Mouse (Mus musculus) stomach, postnatal 0 days (tissue): Measurements from ENCODE around the gene 4932414N04Rik. TPM values are rescaled to one million over a fixed set of nuclear protein-coding genes. Genes with fewer than 3 reads are reported as not detected.

ENCODE experiments used
- ATAC-seq: fragments of 200-750 bp; cut with Nextera tagmentation; 2 replicates; pipeline ENCODE4 v1.8.0; 2017; ENCODE audit not compliant: low FRiP score, low TSS enrichment
- DNase-seq: peaks from one replicate; pipeline ENCODE4 v3.0.0-alpha.2; 2016; ENCODE audit warnings: low spot score
- H3K27ac ChIP-seq: fragments of 300-500 bp; sonication (generic); replicated peaks from 2 replicates; pipeline ENCODE4 v1.5.1; 2014; ENCODE audit warnings: mild to moderate bottlenecking, control low read depth
- H3K27me3 ChIP-seq: fragments of 300-500 bp; sonication (generic); 2 replicates; pipeline ENCODE4 v1.6.1; 2014; ENCODE audit warnings: low read length; ENCODE audit not compliant: control insufficient read depth, insufficient read depth
- H3K36me3 ChIP-seq: fragments of 300-500 bp; sonication (generic); 2 replicates; pipeline ENCODE4 v1.6.1; 2014; ENCODE audit warnings: low read length, mixed read lengths; ENCODE audit not compliant: control insufficient read depth, insufficient read depth
- H3K4me1 ChIP-seq: fragments of 300-500 bp; sonication (generic); replicated peaks from 2 replicates; pipeline ENCODE4 v1.6.1; 2014; ENCODE audit warnings: antibody characterized with exemption; ENCODE audit not compliant: control insufficient read depth, insufficient read depth
- H3K4me2 ChIP-seq: fragments of 300-500 bp; sonication (generic); replicated peaks from 2 replicates; pipeline ENCODE4 v1.6.1; 2014; ENCODE audit warnings: low read depth, mild to moderate bottlenecking, control low read depth, moderate library complexity
- H3K4me3 ChIP-seq: fragments of 300-500 bp; sonication (generic); 2 replicates; pipeline ENCODE4 v1.5.1; 2014; ENCODE audit warnings: low read depth, low read length, control low read depth
- H3K9ac ChIP-seq: fragments of 300-500 bp; sonication (generic); 2 replicates; pipeline ENCODE4 v1.6.1; 2014; ENCODE audit warnings: mild to moderate bottlenecking, low read length, control low read depth, mixed read lengths
- H3K9me3 ChIP-seq: fragments of 300-500 bp; sonication (generic); 2 replicates; pipeline ENCODE4 v1.6.1; 2016; ENCODE audit warnings: low read length; ENCODE audit not compliant: control insufficient read depth
- CTCF ChIP-seq: IDR thresholded peaks from 2 replicates; pipeline ENCODE4 v1.5.1; 2016; ENCODE audit warnings: antibody characterized with exemption, low read depth, mild to moderate bottlenecking, moderate library complexity
- EP300 ChIP-seq: optimal IDR thresholded peaks from 2 replicates; pipeline ENCODE3; 2016; ENCODE audit warnings: antibody characterized with exemption
- WGBS: fragments of 180-500 bp; shearing (Covaris S2); extraction: QIAGEN DNeasy Blood & Tissue Kit; methylation state at CpG from one replicate; pipeline ENCODE4 v1.1.7; 2014; 5-methylcytosine and 5-hydroxymethylcytosine counted together
- polyA plus RNA-seq: library from polyadenylated mRNA; unstranded; fragments of >200 nt; fragmentation: Nextera tagmentation; extraction: Ambion mirVana; gene quantifications from 2 replicates; pipeline ENCODE4 v1.2.1, GENCODE M21; 2015

Gene 4932414N04Rik
- polyA plus RNA-seq, 1 experiment from 2014 or later: not detected

- Histone ChIP-seq H3K9me3 (no peaks in the 10 kb centered on the region), H3K4me1 (no peaks in the 10 kb centered on the region), H3K9ac (no peak overlapping the region), H3K4me2 (no peak overlapping the region), H3K4me3 (no peak overlapping the region), H3K36me3 (no peaks in the 10 kb centered on the region), H3K27me3 (no peaks in the 10 kb centered on the region), H3K27ac (no peak overlapping the region)
- TF ChIP-seq CTCF: no peak
- TF ChIP-seq EP300: no peak
- 31% methylated on average over 3 of the region's 3 CpGs for WGBS
- DNase-seq: peak; percentile 23
- ATAC-seq: peak; percentile 79
Observed at GRCm38 (mm10) chr2:68787161-68787675, 130.9 kb downstream of the 4932414N04Rik start.

GRCm38 (mm10) chr2:68792296-68792695, 136.0 kb downstream of the 4932414N04Rik start:
- TF ChIP-seq CTCF: no peak

GRCm38 (mm10) chr2:68793472-68793871, 137.2 kb downstream of the 4932414N04Rik start:
- H3K9ac ChIP-seq: no peak overlapping the region
- WGBS: 58% methylated on average over 1 of the region's 1 CpGs
- no peak overlapping the region for H3K27ac ChIP-seq
- no peak for DNase-seq
- H3K4me2 ChIP-seq: no peak overlapping the region
- H3K27me3 ChIP-seq: no peaks in the 10 kb centered on the region
- no peak overlapping the region for H3K4me3 ChIP-seq
- no peaks in the 10 kb centered on the region for H3K36me3 ChIP-seq
- H3K9me3 ChIP-seq: no peaks in the 10 kb centered on the region
- TF ChIP-seq CTCF (no peak), EP300 (no peak)
- no peaks in the 10 kb centered on the region for H3K4me1 ChIP-seq
- ATAC-seq: no peak

More at GRCm38 (mm10) chr2:68792296-68792695, 136.0 kb downstream of the 4932414N04Rik start:
- Histone ChIP-seq H3K27ac (no peak overlapping the region), H3K9ac (no peak overlapping the region), H3K27me3 (no peaks in the 10 kb centered on the region), H3K4me1 (no peaks in the 10 kb centered on the region), H3K4me3 (no peak overlapping the region), H3K36me3 (no peaks in the 10 kb centered on the region), H3K9me3 (no peaks in the 10 kb centered on the region), H3K4me2 (no peak overlapping the region)
- no peak for ATAC-seq
- 79% methylated on average over 5 of the region's 5 CpGs for WGBS
- no peak for DNase-seq

- ATAC-seq: no peak
- H3K27me3 ChIP-seq: no peaks in the 10 kb centered on the region
- DNase-seq: no peak
- no peaks in the 10 kb centered on the region for H3K36me3 ChIP-seq
- H3K9ac ChIP-seq: no peak overlapping the region
- no peaks in the 10 kb centered on the region for H3K4me1 ChIP-seq
- WGBS: 88% methylated on average over 5 of the region's 5 CpGs
- H3K27ac ChIP-seq: no peak overlapping the region
- TF ChIP-seq CTCF (no peak), EP300 (no peak)
- H3K4me3 ChIP-seq: no peak overlapping the region
- no peak overlapping the region for H3K4me2 ChIP-seq
- no peaks in the 10 kb centered on the region for H3K9me3 ChIP-seq
Observed at GRCm38 (mm10) chr2:68794181-68794580, 137.9 kb downstream of the 4932414N04Rik start.

GRCm38 (mm10) chr2:68794616-68795015, 138.3 kb downstream of the 4932414N04Rik start:
- Histone ChIP-seq H3K9ac (no peak overlapping the region), H3K9me3 (no peaks in the 10 kb centered on the region), H3K27me3 (no peaks in the 10 kb centered on the region), H3K36me3 (no peaks in the 10 kb centered on the region), H3K4me1 (no peaks in the 10 kb centered on the region), H3K27ac (no peak overlapping the region), H3K4me2 (no peak overlapping the region), H3K4me3 (no peak overlapping the region)
- no peak for ATAC-seq
- no peak for TF ChIP-seq EP300
- no peak for TF ChIP-seq CTCF
- DNase-seq: no peak
- 54% methylated on average over 9 of the region's 9 CpGs for WGBS

GRCm38 (mm10) chr2:68796011-68796775, 139.9 kb downstream of the 4932414N04Rik start:
- ATAC-seq (no peak), DNase-seq (no peak)
- TF ChIP-seq EP300 (no peak), CTCF (no peak)
- Histone ChIP-seq H3K36me3 (no peaks in the 10 kb centered on the region), H3K9ac (no peak overlapping the region), H3K4me2 (no peak overlapping the region), H3K27me3 (no peaks in the 10 kb centered on the region), H3K4me3 (no peak overlapping the region), H3K9me3 (no peaks in the 10 kb centered on the region), H3K4me1 (no peaks in the 10 kb centered on the region), H3K27ac (no peak overlapping the region)
- WGBS: 53% methylated on average over 10 of the region's 10 CpGs
